Mouse (Mus musculus) forebrain, embryonic 14.5 days (tissue): ENCODE results near the gene Gm4952. TPM values are rescaled to one million over a fixed set of nuclear protein-coding genes. Genes with fewer than 3 reads are reported as not detected.

Experiments used
- ATAC-seq: fragments of 200-750 bp; cut with Nextera tagmentation; 2 replicates; pipeline ENCODE4 v1.8.0; 2017; ENCODE audit warnings: mild to moderate bottlenecking, moderate library complexity
- DNase-seq: peaks from one replicate; pipeline ENCODE4 v3.0.0-alpha.2; 2015; ENCODE audit warnings: low spot score
- H3K27ac ChIP-seq: fragments of 300-500 bp; sonication (generic); 2 replicates; pipeline ENCODE4 v1.5.1; 2014; ENCODE audit warnings: low read depth, mild to moderate bottlenecking, control low read depth, low read length, moderate library complexity
- H3K27me3 ChIP-seq: fragments of 300-500 bp; sonication (generic); replicated peaks from 2 replicates; pipeline ENCODE4 v1.6.1; 2014; ENCODE audit warnings: low read length, control low read depth, mixed read lengths; ENCODE audit not compliant: control insufficient read depth, insufficient read depth
- H3K36me3 ChIP-seq: fragments of 300-500 bp; sonication (generic); 2 replicates; pipeline ENCODE4 v1.6.1; 2014; ENCODE audit warnings: low read length, control low read depth; ENCODE audit not compliant: control insufficient read depth, insufficient read depth
- H3K4me1 ChIP-seq: fragments of 300-500 bp; sonication (generic); 2 replicates; pipeline ENCODE4 v1.6.1; 2014; ENCODE audit warnings: antibody characterized with exemption, low read length, control low read depth; ENCODE audit not compliant: control insufficient read depth, insufficient read depth
- H3K4me2 ChIP-seq: fragments of 300-500 bp; sonication (generic); 2 replicates; pipeline ENCODE4 v1.6.1; 2014; ENCODE audit warnings: mild to moderate bottlenecking, control low read depth, low read length
- H3K4me3 ChIP-seq: fragments of 300-500 bp; sonication (generic); 2 replicates; pipeline ENCODE4 v1.5.1; 2014; ENCODE audit warnings: low read depth, low read length, control low read depth
- H3K9ac ChIP-seq: fragments of 300-500 bp; sonication (generic); 2 replicates; pipeline ENCODE4 v1.6.1; 2014; ENCODE audit warnings: mild to moderate bottlenecking, low read length, control low read depth, moderate library complexity
- H3K9me3 ChIP-seq: fragments of 300-500 bp; sonication (generic); replicated peaks from 2 replicates; pipeline ENCODE4 v1.6.1; 2016; ENCODE audit warnings: low read length, control low read depth, mixed read lengths; ENCODE audit not compliant: control insufficient read depth
- WGBS: fragments of 180-500 bp; shearing (Covaris S2); extraction: QIAGEN DNeasy Blood & Tissue Kit; methylation state at CpG from one replicate; pipeline ENCODE4 v1.1.7; 2014; 5-methylcytosine and 5-hydroxymethylcytosine counted together
- polyA plus RNA-seq: library from polyadenylated mRNA; unstranded; fragments of >200 nt; fragmentation: Nextera tagmentation; extraction: Ambion mirVana; gene quantifications from 2 replicates; pipeline ENCODE4 v1.2.1, GENCODE M21; 2014

Gene Gm4952
- polyA plus RNA-seq, 1 experiment from 2014 or later = not detected

GRCm38 (mm10) chr19:12595530-12596289 is 4.1 kb upstream of the Gm4952 start:
- peak; percentile 87 for ATAC-seq
- Histone ChIP-seq H3K4me2 (peak overlapping the region; percentile 98), H3K36me3 (no peaks in the 10 kb centered on the region), H3K9ac (peak overlapping the region; percentile 72), H3K4me3 (peak overlapping the region; percentile 55), H3K27ac (no peak overlapping the region), H3K4me1 (no peaks in the 10 kb centered on the region; the same call in 1 of the 2 replicates), H3K27me3 (no peaks in the 10 kb centered on the region), H3K9me3 (no peaks in the 10 kb centered on the region)
- WGBS = under 1% methylated on average over 49 of the region's 49 CpGs
- DNase-seq = peak; percentile 79

DNA sequence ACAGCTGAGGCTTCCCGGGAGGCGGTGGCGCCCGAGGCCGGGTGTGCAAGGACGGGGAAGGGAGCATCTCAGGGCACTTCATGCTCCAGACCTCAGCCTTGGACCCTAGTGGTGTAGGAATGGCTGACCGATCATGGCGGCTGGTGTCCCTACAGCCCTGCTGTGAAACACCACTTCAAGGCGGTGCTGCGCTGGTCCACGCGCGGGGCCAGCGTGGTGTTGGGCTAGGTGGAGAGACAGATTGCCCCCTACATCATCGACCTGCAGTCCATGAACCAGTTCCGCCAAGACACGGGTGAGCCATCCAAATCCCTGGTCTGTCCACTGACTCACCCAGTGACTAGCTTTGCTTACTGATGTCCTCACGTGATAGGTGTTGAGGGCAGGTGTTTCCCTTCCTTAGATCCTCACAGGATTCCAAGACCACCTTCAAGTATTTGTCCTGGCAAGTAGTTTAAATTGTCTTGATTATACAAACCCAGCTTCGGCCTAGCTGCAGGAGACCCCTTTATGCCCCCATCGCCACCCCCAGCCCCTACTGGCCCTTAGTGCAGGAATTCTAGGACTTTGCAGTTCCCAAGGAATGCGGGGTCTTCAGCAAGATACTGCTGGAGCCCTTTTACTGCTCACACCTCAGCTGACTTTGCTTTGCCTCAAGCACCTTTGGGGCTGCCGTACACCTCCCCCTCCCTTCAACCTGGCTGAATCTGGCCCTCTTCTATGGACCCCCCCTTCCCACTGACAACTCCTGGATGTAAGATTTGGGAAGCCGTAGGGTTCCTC is 3.3 kb upstream of the Gm4952 start:
- DNase-seq = peak; percentile 5
- H3K36me3 ChIP-seq = no peaks in the 10 kb centered on the region
- peak overlapping the region; percentile 9; the same call in 1 of the 2 replicates for H3K27ac ChIP-seq
- peak overlapping the region; percentile 98 for H3K4me2 ChIP-seq
- peak; percentile 54 for ATAC-seq
- no peaks in the 10 kb centered on the region; the same call in 1 of the 2 replicates for H3K4me1 ChIP-seq
- H3K4me3 ChIP-seq = peak overlapping the region; percentile 55
- H3K9ac ChIP-seq = peak overlapping the region; percentile 72
- no peaks in the 10 kb centered on the region for H3K9me3 ChIP-seq
- H3K27me3 ChIP-seq = no peaks in the 10 kb centered on the region
- WGBS = 18% methylated on average over 23 of the region's 23 CpGs

- no peak for ATAC-seq
Measured at GRCm38 (mm10) chr19:12597073-12597405, 2.7 kb upstream of the Gm4952 start.

DNA sequence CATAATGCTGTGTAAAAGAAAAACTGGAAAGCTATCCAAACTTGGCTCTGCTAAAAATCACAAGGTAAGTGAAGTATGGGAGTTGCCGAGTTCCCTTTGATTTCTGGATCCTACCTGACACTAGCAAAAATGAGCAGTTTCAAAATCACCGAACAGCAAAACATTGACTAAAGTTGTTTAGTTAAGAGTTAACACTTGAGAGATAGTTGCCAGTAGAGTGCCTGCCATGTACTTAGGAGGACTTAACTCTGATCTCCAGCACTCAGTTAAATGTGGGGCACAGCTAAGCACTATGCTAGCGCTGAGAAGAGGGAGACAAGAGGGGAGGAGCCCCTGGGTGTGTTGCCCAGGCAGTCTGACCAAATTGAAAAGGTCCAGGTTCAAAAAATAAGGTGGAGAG is 1.1 kb upstream of the Gm4952 start:
- no peak for ATAC-seq
- H3K4me1 ChIP-seq = no peaks in the 10 kb centered on the region; the same call in 1 of the 2 replicates

More at GRCm38 (mm10) chr19:12597073-12597405, 2.7 kb upstream of the Gm4952 start:
- no peaks in the 10 kb centered on the region for H3K36me3 ChIP-seq
- DNase-seq = no peak
- 65% methylated on average over 3 of the region's 3 CpGs for WGBS
- H3K9ac ChIP-seq = no peak overlapping the region
- no peaks in the 10 kb centered on the region; the same call in 1 of the 2 replicates for H3K4me1 ChIP-seq
- H3K4me3 ChIP-seq = no peak overlapping the region; the same call in 1 of the 2 replicates
- H3K27me3 ChIP-seq = no peaks in the 10 kb centered on the region
- no peaks in the 10 kb centered on the region for H3K9me3 ChIP-seq
- peak overlapping the region; percentile 98 for H3K4me2 ChIP-seq
- no peak overlapping the region for H3K27ac ChIP-seq

DNA sequence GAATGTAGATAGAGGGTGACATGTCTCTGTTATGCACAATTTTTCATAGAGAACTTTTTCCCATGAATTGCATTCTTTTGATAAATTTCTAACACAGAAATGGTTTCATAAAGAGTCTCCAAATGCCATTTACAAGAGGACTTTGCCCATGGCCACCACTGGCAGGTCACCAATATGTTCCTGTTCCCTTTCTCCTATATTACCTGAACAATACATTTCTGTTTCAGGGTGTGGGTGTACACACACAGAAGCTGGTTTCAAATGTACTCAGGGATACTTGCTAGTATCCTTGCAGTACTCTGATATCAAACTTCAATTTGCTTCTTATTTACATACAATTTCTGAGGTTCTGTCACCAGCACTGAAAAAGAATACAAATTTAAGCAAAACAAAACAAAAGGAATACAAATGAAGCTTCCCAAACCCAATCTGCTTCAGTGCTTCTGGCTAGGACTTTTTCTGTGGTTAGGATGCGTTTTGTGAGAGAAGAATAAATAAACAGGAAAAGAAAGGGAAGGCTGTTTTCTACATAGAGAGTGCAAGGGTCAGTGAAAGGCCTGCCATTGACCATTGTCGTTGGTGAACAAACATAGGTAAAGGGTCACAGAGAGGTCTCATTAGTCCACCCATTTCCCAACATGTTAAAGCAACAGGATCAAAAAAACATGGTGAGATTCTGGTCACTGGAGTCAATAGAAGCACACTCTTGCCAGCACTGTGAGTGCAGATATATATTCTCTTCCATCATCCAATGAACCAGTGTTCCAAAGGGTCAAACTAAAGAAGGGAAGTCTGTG is 1.1 kb downstream of the Gm4952 start:
- Histone ChIP-seq H3K4me3 (no peak overlapping the region), H3K36me3 (no peaks in the 10 kb centered on the region), H3K4me2 (no peak overlapping the region), H3K9ac (no peak overlapping the region), H3K27me3 (no peaks in the 10 kb centered on the region), H3K4me1 (no peaks in the 10 kb centered on the region; the same call in 1 of the 2 replicates), H3K27ac (no peak overlapping the region), H3K9me3 (no peaks in the 10 kb centered on the region)
- DNase-seq (no peak), ATAC-seq (no peak)
- WGBS = 53% methylated on average over 2 of the region's 2 CpGs

More for the DNA sequence above, 1.1 kb upstream of the Gm4952 start:
- Histone ChIP-seq H3K4me2 (no peak overlapping the region), H3K36me3 (no peaks in the 10 kb centered on the region), H3K9me3 (no peaks in the 10 kb centered on the region), H3K27me3 (no peaks in the 10 kb centered on the region), H3K9ac (no peak overlapping the region), H3K27ac (no peak overlapping the region), H3K4me3 (no peak overlapping the region)
- no peak for DNase-seq
- 62% methylated on average over 3 of the region's 3 CpGs for WGBS

GRCm38 (mm10) chr19:12608336-12608735 is 8.6 kb downstream of the Gm4952 start:
- H3K4me3 ChIP-seq = no peak overlapping the region
- ATAC-seq = no peak
- no peaks in the 10 kb centered on the region for H3K4me1 ChIP-seq
- no peak overlapping the region for H3K27ac ChIP-seq
- no peaks in the 10 kb centered on the region for H3K27me3 ChIP-seq
- no peak overlapping the region for H3K9ac ChIP-seq
- no peak for DNase-seq
- H3K4me2 ChIP-seq = no peak overlapping the region
- no peaks in the 10 kb centered on the region for H3K36me3 ChIP-seq
- no peaks in the 10 kb centered on the region for H3K9me3 ChIP-seq

- 74% methylated on average over 1 of the region's 1 CpGs for WGBS
- DNase-seq = no peak
- Histone ChIP-seq H3K9me3 (no peaks in the 10 kb centered on the region), H3K4me1 (no peaks in the 10 kb centered on the region), H3K9ac (no peak overlapping the region), H3K4me3 (no peak overlapping the region), H3K36me3 (no peaks in the 10 kb centered on the region), H3K27me3 (no peaks in the 10 kb centered on the region), H3K27ac (no peak overlapping the region), H3K4me2 (no peak overlapping the region)
- ATAC-seq = no peak
Measured at GRCm38 (mm10) chr19:12613646-12614045, 13.9 kb downstream of the Gm4952 start.

DNA sequence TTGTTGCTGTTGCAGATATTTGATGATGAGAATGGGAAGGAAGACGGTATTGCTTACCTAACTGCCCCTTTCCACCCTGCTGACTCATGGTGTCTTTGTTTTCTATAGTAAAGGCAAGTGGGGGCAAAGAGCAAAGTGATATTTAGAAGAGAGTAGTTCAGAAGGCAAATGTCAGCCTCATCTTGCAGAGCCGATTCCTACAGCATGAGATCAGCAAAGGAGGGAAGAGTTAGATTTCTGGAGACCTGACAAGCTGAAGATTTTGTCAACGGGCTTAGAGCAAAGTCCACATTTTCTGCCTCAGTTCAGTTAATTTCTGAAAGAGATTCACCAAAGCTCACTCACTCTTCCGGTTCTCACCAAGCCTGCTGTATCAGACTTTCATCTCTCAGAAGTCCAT is 33.4 kb downstream of the Gm4952 start, which contains the start of gene Glyat:
TSS of gene Glyat (plus strand) at position 133 of the 400 bp plus-strand sequence.
- Histone ChIP-seq H3K9ac (no peak within 1 kb of the TSS), H3K4me1 (no peaks in the 10 kb centered on the region), H3K4me3 (no peak within 1 kb of the TSS), H3K27me3 (no peaks in the 10 kb centered on the region), H3K4me2 (no peak within 1 kb of the TSS), H3K9me3 (no peaks in the 10 kb centered on the region), H3K27ac (no peak within 1 kb of the TSS), H3K36me3 (no peaks in the 10 kb centered on the region)
- 81% methylated on average over 4 of the region's 4 CpGs for WGBS
- DNase-seq (no peak), ATAC-seq (no peak)
